Mouse (Mus musculus) CD4-positive, CD25-positive, alpha-beta regulatory T cell, adult 2 months (primary cell): ENCODE data around the gene Uchl4.
"Not testable (repeated sequence)": the region's sequence is repeated elsewhere in the genome, so short reads cannot be mapped to it uniquely, and the experiment has no call there.

Experiments used
- DNase-seq: peaks from one replicate; pipeline ENCODE4 v3.0.0-alpha.2; 2012; ENCODE audit warnings: low read depth, low spot score

Gene Uchl4

GRCm38 (mm10) chr9:64231171-64231570, 3.8 kb upstream of the Uchl4 start:
- DNase-seq = no peak

- DNase-seq = no peak
These were observed 3.3 kb upstream of the Uchl4 start for GRCm38 (mm10) chr9:64231674-64232073.

GRCm38 (mm10) chr9:64232257-64232957, 2.6 kb upstream of the Uchl4 start:
- DNase-seq = no peak

- DNase-seq = no peak
These were observed 1.3 kb upstream of the Uchl4 start for GRCm38 (mm10) chr9:64233656-64234055.

GRCm38 (mm10) chr9:64236056-64236455, 1.1 kb downstream of the Uchl4 start:
- DNase-seq = no peak

- DNase-seq = no peak
These were observed 5.1 kb downstream of the Uchl4 start for GRCm38 (mm10) chr9:64240116-64240515.

GRCm38 (mm10) chr9:64240681-64241080, 5.7 kb downstream of the Uchl4 start:
- DNase-seq = no peak

GRCm38 (mm10) chr9:64242381-64242831, 7.4 kb downstream of the Uchl4 start:
- peak; percentile 10 for DNase-seq

- DNase-seq = peak; percentile 15
These were observed 14.4 kb downstream of the Uchl4 start for GRCm38 (mm10) chr9:64249371-64249770.

- DNase-seq = no peak
These were observed 15.2 kb downstream of the Uchl4 start for GRCm38 (mm10) chr9:64250111-64250730.

- no peak for DNase-seq
These were observed 17.6 kb downstream of the Uchl4 start for GRCm38 (mm10) chr9:64252591-64253020.

GRCm38 (mm10) chr9:64253021-64253904, 18.3 kb downstream of the Uchl4 start, which contains the start of gene Map2k1:
Gene Map2k1 (minus strand): TSS chr9:64253631.
- DNase-seq = peak; percentile 100

- DNase-seq = no peak
These were observed 20.4 kb downstream of the Uchl4 start for GRCm38 (mm10) chr9:64255422-64255821.

GRCm38 (mm10) chr9:64256204-64256603, 21.2 kb downstream of the Uchl4 start:
- no peak for DNase-seq

GRCm38 (mm10) chr9:64259906-64260305, 24.9 kb downstream of the Uchl4 start:
- DNase-seq = no peak

GRCm38 (mm10) chr9:64261023-64261422, 26.0 kb downstream of the Uchl4 start:
- no peak for DNase-seq

- DNase-seq = no peak
These were observed 29.8 kb downstream of the Uchl4 start for GRCm38 (mm10) chr9:64264813-64265212.

GRCm38 (mm10) chr9:64267231-64267630, 32.2 kb downstream of the Uchl4 start:
- no peak for DNase-seq

- DNase-seq = no peak
These were observed 33.2 kb downstream of the Uchl4 start for GRCm38 (mm10) chr9:64268196-64268595.

GRCm38 (mm10) chr9:64268836-64269235, 33.8 kb downstream of the Uchl4 start:
- not testable (repeated sequence) for DNase-seq

GRCm38 (mm10) chr9:64271249-64271648, 36.2 kb downstream of the Uchl4 start:
- no peak for DNase-seq

GRCm38 (mm10) chr9:64272611-64273010, 37.6 kb downstream of the Uchl4 start:
- DNase-seq = peak; percentile 60
